13 mouse cellular contexts compared by ENCODE assay signal in the genomic region with DNA sequence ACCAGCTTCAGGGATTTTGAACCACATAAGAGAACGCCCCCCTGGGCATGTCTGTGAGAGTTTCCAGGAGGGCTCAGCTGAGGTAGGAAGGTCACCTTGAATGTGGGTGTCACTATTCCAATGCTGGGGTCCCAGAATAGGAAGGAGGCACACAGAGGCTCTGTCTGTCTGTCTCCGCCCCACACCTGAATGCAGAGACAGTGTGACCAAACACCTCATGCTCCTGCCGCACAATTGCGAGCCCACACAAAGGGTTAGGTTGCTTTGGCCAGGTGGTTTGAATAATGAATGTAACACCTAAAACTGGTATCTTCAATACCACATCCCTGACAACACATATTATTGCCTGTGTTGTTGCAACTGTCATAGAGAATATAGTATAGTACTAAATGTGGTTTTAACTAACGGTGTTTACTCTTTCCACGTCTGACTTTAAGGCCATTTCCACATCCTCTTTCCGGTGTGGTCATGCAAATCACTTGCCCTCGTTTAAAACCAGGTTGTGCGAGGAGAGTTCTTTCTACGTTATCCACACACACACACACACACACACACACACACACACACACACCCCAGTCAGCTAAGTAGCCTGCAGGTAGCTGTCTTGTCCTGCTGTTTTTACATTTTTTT. TPM values are rescaled to one million over a fixed set of nuclear protein-coding genes. Genes with fewer than 3 reads are reported as not detected.
DNase-seq lines count a peak whose midpoint lies in the region; ATAC-seq lines count a peak whose summit lies in the region.
"Had no signal": no experiment of that assay in that cellular context is flagged by ENCODE, and none has a peak within 500 bp of the region (broad histone marks: within the 10 kb centered on the region; RNA-seq: fewer than 3 reads in every experiment).

No protein-coding gene starts in this region.

- peak; percentile 87 for ATAC-seq in inflammation-experienced regulatory T-cells, adult 6 months
- ATAC-seq: forebrain, postnatal 0 days; hindbrain, embryonic 16.5 days had no signal

- peak; percentile 39 for DNase-seq in lung, postnatal 25 days (ENCODE audit: low spot score)
- no peak for DNase-seq in lung, postnatal 14 days
- peak; percentile 64 to 70 for DNase-seq in CD8-positive naive resting alpha-beta T cell, adult 2 months (ENCODE audit: low read depth in 2 of 2, low spot score in 2 of 2)
- peak; percentile 28 for DNase-seq in thymus, postnatal 14 days
- no peak for DNase-seq in heart, adult 11 months
- DNase-seq in kidney, adult 18-20 months: no peak
- no peak for DNase-seq in gastrocnemius, postnatal 4 days (ENCODE audit: low spot score in 2 of 2)
- DNase-seq: forebrain, postnatal 0 days; heart, postnatal 10 days; liver had no signal

RNA-seq across cellular contexts. Expression of a gene that starts 6.7 kb away (rescaled TPM):
- polyA plus RNA-seq in inflammation-experienced regulatory T-cells, adult 6 months (2017; shearing (Covaris generic)): under 1 TPM in 1 of 3 experiments, not detected in 2; 0.16 TPM
- total RNA-seq in gastrocnemius, postnatal 4 days (2021): 10 to 100 TPM; 15.8 to 20.2 TPM
- polyA plus RNA-seq: kidney, embryonic 14.5 days had no signal

RNA-seq across cellular contexts. Expression of a gene that starts 13.3 kb away (rescaled TPM):
- not detected for polyA plus RNA-seq in inflammation-experienced regulatory T-cells, adult 6 months (2017; shearing (Covaris generic))
- total RNA-seq in gastrocnemius, postnatal 4 days (2021): 10 to 100 TPM; 63.8 to 76.5 TPM
- total RNA-seq: forebrain, postnatal 0 days; heart, postnatal 10 days had no signal
- polyA plus RNA-seq: forebrain, postnatal 0 days had no signal

Comparison
In these comparisons a context has a peak if more than half of its experiments do, and no peak if none do; other contexts are left out.
1. DNase-seq: peak in lung, postnatal 25 days (single experiment), CD8-positive naive resting alpha-beta T cell, adult 2 months (2 of 2) and thymus, postnatal 14 days (single experiment); none in lung, postnatal 14 days (single experiment), heart, adult 11 months (single experiment), kidney, adult 18-20 months (single experiment) and gastrocnemius, postnatal 4 days (0 of 2).